Mouse (Mus musculus): Measurements from ENCODE around the gene Fkbp6.

Gene Fkbp6

DNA sequence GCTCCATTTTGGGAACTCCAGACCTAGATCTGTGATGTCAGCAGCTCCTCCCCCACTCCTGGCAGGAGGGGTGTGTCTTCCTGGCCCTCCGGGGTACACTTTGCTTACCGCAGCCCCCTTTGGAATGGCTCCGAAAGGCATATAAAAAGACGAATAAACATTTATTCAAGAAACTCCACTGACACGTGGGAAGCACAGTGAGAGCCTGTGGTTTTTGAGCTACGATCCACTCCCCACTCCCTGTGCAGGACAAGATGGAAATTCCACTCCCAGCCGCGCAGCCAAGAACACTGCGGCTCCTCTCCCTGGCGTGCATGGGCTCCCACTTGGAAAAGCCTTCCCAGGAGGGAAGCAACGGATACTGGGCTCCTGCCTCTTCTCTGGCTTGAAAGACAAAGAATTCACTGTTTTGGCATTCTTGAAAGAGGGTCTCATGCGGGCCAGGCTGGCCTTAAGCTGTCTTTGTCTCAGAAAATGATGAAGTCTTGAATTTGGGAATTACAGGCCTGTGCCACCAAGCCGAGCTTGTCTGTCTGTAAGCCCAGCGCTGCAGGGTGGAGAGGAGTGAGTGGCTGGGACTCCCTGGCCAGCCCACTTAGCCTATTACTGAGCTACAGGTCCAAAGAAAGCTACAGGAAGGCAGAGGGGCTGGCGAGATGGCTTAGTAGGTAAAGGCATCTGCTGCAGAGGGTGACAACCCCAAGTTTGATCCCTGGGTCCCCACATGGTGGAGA, 75.0 kb downstream of the Fkbp6 start:
- 32% methylated on average over 15 of the region's 15 CpGs for WGBS

DNA sequence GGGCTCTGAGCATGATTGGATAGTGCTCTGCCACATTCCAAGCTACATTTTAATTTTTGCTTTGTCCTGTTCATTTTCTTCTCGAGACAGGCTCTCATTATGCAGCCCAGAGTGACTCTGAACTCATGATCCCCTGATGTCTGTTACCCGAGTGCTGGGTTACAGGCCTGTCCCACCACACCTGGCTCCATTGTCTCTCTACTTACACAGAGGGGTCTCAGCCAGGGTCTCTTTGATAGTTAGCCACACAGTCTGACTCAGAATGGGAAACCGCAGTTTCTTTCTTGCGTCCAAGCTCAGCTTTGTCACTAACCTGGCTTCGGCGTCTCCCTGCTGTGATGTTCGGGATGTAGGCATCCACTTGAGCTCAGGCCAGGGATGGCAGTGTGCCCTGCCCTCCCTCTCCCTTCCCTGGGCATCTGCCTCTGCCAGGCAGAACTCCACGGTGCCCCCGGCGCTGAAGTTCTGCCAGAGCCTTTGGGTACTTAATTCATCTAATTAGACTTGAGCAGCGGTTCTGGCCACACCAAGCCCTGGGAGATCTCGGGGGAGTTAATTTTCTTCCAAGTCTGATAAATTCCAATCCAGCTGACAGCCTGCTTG, 78.2 kb downstream of the Fkbp6 start:
- 46% methylated on average over 12 of the region's 12 CpGs for WGBS

DNA sequence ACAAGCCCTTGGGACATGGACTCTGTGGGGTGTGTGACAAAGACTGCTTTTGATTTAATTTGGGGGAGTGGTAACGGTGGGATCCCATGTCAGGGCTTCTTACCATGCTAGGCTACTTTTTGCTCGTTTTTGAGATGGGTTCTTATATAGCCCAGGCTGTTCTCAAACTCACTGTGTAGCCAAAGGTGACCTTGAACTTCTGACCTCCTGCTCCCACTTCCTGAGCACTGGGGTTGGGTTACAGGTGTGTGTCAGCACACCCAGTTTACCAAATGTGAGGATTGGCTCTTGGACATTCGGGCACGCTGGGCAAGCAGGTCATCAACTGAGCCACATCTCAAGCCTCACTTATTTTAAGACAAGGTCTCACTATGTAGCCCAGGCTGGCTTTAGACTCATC, 79.5 kb downstream of the Fkbp6 start:
- WGBS: 90% methylated on average over 4 of the region's 4 CpGs

DNA sequence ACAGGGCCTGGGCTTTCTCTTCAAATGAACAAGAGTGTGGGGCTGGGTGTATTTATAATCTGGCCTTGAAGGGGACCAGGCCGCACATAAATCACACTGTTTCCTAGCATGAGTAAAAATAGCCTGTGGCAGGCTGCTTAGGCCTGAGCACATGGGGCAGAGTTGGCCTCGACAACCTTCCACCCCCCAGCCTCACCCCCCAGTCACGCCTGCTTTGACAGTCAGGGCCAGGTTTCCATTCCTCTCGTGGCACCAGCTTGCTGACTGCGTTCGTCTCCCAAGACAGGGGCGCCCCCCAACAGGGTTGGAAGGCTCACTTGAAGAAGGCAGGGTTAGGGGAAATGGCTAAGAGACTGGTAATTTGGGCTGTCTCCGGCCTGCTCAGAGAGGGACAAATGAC, 80.4 kb downstream of the Fkbp6 start:
- 91% methylated on average over 8 of the region's 8 CpGs for WGBS

DNA sequence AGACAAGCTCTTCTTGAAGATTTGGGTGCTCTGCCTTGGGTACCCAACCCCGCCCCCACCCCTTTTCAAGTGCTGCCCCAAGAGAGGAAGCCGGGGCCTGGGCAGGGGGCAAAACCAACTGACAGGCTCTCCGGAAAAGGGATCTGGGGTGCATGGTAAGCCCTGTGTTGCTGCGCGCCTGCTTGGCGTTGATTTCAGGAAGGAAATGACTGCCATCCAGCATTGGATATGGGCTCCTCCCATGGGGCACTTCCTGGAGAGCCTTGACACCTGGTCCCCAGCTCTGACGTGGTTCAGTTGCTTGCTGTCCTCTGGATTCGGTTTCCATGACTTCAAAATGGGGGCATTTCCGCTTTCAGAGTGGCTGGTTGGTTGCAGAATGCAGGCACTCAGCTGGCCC, 85.3 kb downstream of the Fkbp6 start:
- 50% methylated on average over 9 of the region's 9 CpGs for WGBS

DNA sequence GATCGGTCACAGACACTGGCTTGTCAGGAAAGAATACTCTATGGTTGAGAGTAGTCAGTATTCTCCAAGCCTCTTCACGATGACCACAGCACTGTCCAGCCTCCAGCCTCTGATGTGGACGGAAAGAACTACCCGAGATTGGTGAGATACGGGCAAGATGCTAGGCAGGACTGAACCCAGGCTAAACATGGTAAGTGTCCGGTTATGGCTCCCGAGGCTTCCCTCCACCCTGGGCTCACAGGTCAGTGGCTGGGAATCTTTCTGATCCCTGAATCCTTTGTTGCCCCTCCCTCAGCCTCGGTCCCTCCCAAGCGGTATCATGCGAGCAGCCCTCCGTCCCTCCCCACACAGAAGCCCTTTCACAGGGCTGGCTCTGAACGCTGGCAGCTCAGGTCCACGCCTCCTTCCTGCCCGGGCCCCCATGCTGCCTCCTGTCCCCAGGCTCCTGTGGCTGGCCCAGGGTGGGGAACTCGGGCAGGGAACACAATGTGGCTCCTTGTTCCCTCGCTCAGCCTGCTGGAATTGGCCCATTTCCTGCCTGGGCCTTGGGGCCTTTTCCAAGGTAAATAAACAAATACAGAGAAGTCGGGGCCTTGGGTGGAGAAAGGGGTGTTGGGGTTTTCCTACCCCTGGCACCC, 85.9 kb downstream of the Fkbp6 start:
- 27% methylated on average over 17 of the region's 17 CpGs for WGBS

DNA sequence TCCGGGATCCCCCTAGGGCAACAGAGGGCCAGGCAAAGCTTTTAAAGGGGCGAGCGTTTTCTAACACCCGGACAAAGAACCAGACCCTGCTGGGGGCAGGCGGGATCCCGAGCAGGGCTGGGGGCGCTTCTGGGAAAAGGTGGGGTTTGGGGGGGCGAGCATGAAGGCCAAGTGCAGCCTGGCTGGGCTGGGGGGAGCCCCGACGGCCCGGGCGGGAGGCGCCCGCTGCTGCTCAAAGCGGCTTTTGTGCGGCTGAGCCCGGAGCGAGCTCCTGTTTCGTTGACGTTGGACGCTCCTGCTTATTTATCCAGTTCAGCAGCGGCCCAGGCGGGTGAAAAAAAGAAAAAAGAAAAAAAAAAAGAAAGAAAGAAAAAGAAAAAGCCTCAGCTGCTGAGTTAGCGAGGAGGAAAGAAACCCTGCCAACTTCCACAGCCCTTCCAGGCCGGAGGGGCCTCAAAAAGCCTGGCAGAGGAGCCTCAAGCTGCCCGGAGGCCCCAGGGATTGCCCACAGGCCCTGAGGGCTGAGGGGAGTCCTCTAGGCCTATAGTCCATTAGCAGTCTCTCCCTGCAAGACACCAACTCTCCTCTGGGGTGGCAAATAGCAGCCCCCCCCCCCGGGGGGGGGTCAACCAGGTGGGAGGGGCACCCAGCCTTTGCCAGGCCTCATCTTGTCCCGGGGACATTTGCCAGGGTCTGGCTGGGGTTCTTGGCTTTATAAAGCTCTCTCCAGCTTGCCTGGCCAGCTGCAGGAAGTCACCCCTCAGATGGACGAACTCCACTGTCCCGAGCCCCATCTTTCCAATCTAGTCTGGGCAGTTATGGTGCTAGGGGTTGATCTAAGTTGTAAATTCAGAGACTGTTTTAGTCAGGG, 91.3 kb downstream of the Fkbp6 start:
- 24% methylated on average over 30 of the region's 30 CpGs for WGBS

DNA sequence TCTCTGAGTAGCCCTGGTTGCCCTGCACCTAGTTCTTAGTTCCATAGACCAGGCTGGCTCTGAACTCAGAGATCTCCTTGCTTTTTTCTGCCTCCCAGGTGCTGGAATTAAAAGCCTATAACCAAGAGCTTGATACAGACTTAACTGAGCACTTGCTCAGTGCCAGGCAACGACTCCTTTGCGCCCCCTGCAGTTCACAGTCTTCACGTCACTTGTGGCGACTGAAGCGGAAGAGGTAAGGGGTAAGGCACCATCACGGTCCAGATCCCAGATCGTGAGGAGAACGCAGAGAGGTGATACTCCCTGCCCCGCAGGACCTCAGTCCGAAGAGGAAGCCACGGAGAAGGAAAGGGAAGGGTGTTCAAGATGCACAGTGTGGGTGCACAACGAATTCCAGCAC, 92.3 kb downstream of the Fkbp6 start:
- WGBS: 78% methylated on average over 12 of the region's 12 CpGs

DNA sequence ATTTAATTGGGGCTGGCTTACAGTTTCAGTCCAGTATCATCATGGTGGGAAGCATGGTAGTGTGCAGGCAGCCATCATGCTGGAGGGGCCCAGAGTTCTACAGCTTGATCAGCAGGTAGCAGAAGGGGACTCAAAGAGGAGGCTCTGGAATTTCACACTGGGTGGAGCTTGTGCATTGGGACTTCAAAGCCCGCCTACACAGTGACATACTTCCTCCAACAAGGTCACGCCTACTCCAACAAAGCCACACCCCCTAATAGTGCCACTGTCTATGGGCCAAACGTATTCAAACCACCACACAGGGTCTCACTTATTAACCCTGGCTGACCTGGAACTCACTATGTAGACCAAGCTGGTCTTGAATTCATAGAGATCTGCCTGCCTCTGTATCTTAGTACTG, 93.7 kb downstream of the Fkbp6 start:
- WGBS: 96% methylated on average over 3 of the region's 3 CpGs

DNA sequence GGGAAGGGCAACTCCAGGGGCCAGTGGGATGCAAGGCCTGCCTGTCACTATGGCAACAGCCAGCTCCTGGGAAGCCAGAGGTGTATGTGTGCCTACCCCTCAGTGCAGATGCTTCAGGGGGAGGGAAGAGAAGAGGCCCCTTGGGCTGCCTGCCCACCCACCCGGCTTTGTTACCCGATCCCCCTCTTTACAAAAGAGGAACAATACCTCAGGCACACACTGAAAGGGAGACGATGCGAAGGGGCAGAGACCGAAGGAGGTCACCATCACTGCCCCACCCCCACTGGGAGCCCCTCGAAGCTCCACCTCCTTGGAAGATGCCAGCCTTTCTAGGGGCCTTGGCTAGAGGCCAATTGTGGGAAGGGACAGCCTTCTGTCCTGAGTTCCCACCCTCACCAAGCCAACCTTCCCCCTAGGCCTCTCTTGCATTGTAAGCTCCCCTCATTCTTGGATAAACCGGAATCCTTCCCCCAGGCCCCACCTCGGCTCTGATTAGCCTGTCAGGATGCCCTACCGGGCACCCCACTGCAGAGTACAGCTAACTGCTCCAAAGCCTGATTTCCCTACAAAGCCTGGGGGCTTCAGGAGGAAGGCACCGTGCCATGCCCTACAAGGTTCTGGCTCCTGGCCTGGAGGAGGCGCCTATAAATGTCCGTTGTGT, 96.0 kb downstream of the Fkbp6 start:
- 34% methylated on average over 12 of the region's 12 CpGs for WGBS

DNA sequence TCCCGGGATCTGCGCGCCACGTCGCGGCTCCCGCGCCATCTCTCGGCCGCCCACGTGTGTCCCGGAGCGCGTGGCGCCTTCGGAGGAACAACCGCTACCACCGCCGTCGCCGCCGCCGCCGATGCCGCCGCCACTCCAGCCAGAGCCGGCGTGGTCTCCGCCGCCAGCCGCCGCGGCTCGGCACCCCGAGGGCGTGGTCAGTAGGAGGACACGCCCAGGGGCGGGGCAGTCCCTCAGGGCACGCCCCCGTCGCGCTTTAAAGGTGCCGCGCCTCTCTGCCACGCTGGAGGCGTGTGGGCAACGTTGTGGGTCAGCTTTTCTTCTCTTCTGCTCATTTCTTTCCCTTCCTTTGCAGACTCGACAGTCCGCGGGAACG, 98.8 kb downstream of the Fkbp6 start, which contains the start of gene Fzd9:
TSS of gene Fzd9 (minus strand) at position 152 of the 376 bp plus-strand sequence.
- 1% methylated on average over 51 of the region's 51 CpGs for WGBS

DNA sequence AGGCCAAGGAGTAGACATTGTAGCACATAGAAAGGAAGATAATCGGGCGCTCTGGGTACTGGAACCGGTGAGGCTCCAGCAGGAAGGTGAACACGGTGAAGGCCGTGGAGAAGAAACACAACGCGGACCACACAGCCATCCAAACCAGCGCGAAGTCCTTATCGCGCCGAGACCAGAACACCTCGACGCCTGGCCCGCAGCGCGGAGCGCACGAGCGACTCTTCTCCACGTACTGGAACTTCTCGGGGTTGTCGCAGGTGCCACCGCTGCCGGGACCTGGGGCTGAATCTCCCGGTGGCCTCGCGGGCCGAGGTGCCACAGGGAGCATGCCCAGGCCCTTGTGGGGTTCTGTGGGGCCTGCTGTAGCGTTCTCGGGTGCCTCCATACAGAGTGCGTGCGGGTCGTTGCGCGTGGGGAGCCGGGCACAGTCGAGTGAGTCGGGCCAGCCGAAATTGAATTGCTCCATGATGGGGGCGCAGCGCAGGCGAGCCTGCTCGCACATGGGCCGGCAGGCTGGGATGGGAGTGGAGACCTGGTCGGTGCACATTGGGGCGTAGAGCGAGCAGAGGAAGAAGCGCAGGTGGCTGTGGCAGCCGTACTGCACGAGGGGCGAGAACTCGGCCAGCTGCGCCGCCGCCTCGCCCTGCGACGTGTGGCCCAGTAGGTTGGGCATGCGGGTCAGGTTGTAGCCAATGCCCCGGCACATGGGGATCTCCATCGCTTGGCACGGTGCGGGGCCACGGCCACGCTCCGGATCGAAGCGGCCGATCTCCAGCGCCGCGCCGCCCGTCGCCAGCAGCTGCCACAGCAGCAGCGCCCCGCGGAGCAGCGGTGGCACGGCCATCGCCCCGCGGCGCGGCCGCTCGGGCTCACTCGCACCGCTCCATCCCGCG, 99.4 kb downstream of the Fkbp6 start:
- 5% methylated on average over 92 of the region's 92 CpGs for WGBS

DNA sequence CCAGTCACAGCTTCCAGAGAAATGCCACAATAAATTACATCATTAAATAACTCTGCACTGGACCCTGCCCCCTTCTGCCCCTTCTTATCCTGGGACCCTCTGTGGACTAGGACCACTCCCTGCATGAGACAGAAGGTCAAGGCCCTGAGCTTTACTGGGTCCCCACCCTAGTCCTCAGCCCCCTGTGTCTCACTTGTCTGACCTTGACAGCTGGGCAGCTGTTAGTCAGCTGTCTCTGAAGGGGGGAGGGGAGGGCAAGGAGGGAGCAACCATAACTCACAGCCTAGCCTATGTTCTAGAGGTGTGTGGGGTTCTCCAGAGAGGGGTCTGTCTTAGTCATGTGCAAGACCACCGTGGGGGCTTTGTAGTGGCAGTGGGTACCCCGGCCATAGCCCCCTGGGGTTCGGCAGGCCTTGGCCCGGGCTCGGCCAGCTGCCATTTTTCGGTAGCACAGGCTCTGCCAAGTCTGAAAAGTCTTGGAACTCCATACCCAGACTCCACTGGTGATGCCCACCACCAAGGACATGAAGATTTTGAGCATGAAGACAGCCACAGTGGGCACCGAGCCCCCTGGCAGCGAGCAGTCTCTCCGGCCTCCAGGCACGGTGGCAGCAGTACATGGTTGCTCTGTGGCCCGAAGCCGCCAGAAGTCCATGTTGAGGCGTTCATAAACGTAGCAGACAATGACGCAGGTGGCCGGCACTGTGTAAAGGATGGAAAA, 100.7 kb downstream of the Fkbp6 start:
- WGBS: 51% methylated on average over 16 of the region's 16 CpGs

DNA sequence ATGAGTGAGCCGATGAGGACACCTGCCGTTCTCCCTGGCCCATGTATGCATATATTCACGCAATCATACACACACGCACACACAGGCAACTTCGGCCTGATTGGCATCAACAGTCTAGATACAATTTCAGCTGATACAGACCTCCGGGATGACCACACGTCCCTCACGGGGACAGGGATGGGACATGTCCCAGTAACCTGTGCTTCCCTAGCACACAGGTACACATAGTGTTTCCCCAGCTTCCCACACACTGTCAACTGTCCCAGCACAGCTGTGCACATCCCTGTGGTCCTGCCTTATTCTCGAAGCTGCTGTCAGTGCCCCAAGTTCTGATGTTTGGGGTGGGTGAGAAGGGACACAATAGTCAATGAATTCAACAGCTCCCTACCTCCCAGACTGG, 102.5 kb downstream of the Fkbp6 start:
- 67% methylated on average over 9 of the region's 9 CpGs for WGBS

DNA sequence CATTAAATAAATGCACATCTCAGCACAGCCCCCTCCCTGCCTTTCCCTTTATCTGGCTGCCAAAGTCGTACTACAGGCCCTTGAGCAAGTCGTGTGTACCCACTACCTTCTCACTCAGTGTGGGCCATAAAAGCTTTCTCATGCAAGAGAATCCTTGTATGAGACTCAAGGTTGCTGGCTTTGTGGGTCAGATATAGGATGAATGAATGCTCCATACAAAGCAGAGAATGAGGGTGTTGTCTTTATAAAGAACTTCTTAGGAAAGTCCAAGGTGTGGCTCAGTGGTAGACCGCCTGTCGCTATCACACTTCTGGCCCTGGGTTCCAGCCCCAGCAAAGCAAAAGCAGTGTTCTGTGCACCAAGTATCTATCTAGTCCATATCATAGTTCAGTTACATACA, 103.3 kb downstream of the Fkbp6 start:
- WGBS: 75% methylated on average over 4 of the region's 4 CpGs

DNA sequence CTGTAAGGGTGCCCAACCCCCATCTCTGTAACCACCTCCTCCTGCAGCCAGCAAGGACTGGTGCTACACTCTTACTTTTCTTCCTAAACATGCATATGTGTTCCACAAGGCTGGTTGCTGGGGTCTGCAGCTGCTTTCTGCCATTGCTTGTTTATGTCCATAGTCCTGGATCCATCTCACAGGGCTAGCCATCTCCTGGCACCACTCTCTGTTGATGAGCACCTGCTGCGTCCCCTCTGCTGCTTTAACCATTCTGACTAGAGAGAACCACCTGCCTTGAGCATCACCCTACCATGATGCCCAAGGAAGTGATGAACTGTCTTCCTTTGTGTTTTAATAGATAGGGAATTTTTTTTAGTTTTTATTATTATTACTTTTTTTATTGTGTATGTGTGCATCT, 106.7 kb downstream of the Fkbp6 start:
- 95% methylated on average over 1 of the region's 1 CpGs for WGBS

DNA sequence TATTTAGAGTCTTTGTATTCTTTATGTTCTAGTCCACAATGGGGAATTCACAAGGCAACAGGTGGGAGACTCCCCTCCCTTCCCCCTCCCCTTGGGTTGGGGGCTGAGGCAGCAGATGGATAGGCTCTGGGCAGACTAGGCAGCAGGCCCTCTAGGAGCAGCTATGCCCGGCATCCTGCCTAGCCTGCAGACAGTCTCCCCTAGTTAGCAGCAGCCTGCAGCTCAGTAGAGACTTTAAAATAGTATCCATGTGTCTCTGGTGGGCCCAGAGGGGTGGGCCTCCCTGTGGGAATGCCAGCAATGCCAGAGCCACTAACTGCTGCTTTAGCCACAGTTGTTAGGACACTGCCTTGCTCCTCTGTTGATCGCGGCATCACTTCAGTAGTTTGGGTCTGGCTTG, 107.2 kb downstream of the Fkbp6 start:
- 80% methylated on average over 3 of the region's 3 CpGs for WGBS

DNA sequence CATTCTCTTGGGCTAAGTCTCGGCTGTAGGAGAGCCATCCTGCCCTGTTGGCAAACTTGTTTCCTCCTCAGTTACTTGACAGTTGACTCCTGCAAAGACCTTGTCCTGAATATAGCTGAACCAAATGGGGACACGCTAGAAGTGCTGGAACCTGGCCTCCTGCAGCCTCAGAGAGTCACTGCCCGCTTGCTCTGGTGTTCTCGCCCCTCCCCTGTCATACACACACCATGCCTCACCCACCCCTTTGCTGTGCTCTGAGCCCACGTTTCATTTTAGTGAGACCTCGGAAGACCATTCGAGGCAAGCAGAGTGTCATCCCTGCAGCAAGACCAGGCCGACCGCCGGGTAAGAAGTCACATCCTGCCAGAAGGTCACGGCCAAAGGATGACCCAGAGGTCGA, 107.7 kb downstream of the Fkbp6 start:
- 82% methylated on average over 12 of the region's 12 CpGs for WGBS
